ENCODE assay signal across 9 mouse cellular contexts in genomic region chr1:153652938-153653623, GRCm38 (mm10). TPM values are rescaled to one million over a fixed set of nuclear protein-coding genes. Genes with fewer than 3 reads are reported as not detected.
DNase-seq lines count a peak whose midpoint lies in the region; ATAC-seq and TF ChIP-seq lines count a peak whose summit lies in the region.
"Had no signal": no experiment of that assay in that cellular context is flagged by ENCODE, and none has a peak within 500 bp of the region (broad histone marks: within the 10 kb centered on the region; RNA-seq: fewer than 3 reads in every experiment).

Gene Rgs8, plus strand, starts transcription at chr1:153653025.

- TF ChIP-seq CTCF in hindbrain, postnatal 0 days (IDR thresholded peaks at IDR 0.05; ENCODE audit: low read depth) = peak; percentile 19; the same call in 1 of the 2 replicates

- peak within 1 kb of the TSS; percentile 39 for H3K4me3 ChIP-seq in hindbrain, postnatal 0 days (ENCODE audit: low read length)
- H3K4me3 ChIP-seq in liver, embryonic 13.5 days (replicated peaks) = peak within 1 kb of the TSS; percentile 23; the same call in 1 of the 2 replicates
- peak within 1 kb of the TSS; percentile 30 for H3K4me3 ChIP-seq in stomach, embryonic 15.5 days (replicated peaks)
- H3K4me3 ChIP-seq: erythroblast, embryonic 14.5 days had no signal

- peak within 1 kb of the TSS; percentile 49 for H3K9ac ChIP-seq in hindbrain, postnatal 0 days (replicated peaks; ENCODE audit: low read length)
- peak within 1 kb of the TSS; percentile 7; the same call in 1 of the 2 replicates for H3K9ac ChIP-seq in liver, embryonic 13.5 days
- H3K9ac ChIP-seq in stomach, embryonic 15.5 days = 0 out of 2 replicates have a peak within 1 kb of the TSS, but pooled peaks have one; percentile 4

- H3K27ac ChIP-seq in hindbrain, postnatal 0 days = peak within 1 kb of the TSS; percentile 74
- H3K27ac ChIP-seq in liver, embryonic 13.5 days = no peak within 1 kb of the TSS
- H3K27ac ChIP-seq in stomach, embryonic 15.5 days = no peak within 1 kb of the TSS

- DNase-seq in adrenal gland, postnatal 14 days = peak; percentile 23
- no peak for DNase-seq in adrenal gland, postnatal 36 days
- peak; percentile 8 for DNase-seq in ovary, postnatal 36 days (ENCODE audit: low spot score)
- no peak for DNase-seq in ovary, postnatal 10 days (ENCODE audit: low spot score)
- DNase-seq in hindbrain, postnatal 0 days (ENCODE audit: low spot score) = peak; percentile 68
- DNase-seq in liver, embryonic 13.5 days = no peak
- no peak for DNase-seq in urinary bladder, postnatal 14 days (ENCODE audit: low spot score)

- H3K27me3 ChIP-seq in hindbrain, postnatal 0 days (ENCODE audit: insufficient read depth, low read length) = no peaks in the 10 kb centered on the region
- peaks cover 38% of the 10 kb centered on the region for H3K27me3 ChIP-seq in liver, embryonic 13.5 days
- H3K27me3 ChIP-seq in stomach, embryonic 15.5 days (replicated peaks) = peaks cover 4% of the 10 kb centered on the region; the same call in 1 of the 2 replicates

- H3K4me1 ChIP-seq in hindbrain, postnatal 0 days (ENCODE audit: insufficient read depth, low read length) = peaks cover 4% of the 10 kb centered on the region; the same call in 1 of the 2 replicates
- no peaks in the 10 kb centered on the region for H3K4me1 ChIP-seq in liver, embryonic 13.5 days (replicated peaks)
- H3K4me1 ChIP-seq in stomach, embryonic 15.5 days = peaks cover 9% of the 10 kb centered on the region

- no peaks in the 10 kb centered on the region for H3K36me3 ChIP-seq in hindbrain, postnatal 0 days (ENCODE audit: insufficient read depth, low read length)
- no peaks in the 10 kb centered on the region for H3K36me3 ChIP-seq in liver, embryonic 13.5 days
- H3K36me3 ChIP-seq in stomach, embryonic 15.5 days = no peaks in the 10 kb centered on the region

- 2% methylated on average over 26 of the region's 26 CpGs for WGBS in hindbrain, postnatal 0 days
- 4% methylated on average over 26 of the region's 26 CpGs for WGBS in liver, embryonic 13.5 days (ENCODE audit: insufficient replicate concordance)
- 3% methylated on average over 26 of the region's 26 CpGs for WGBS in stomach, embryonic 15.5 days

- peak; percentile 88 for ATAC-seq in hindbrain, postnatal 0 days
- 0 out of 2 replicates have a peak, but pooled peaks have one; percentile 31 for ATAC-seq in liver, embryonic 13.5 days (ENCODE audit: low read depth)
- ATAC-seq in stomach, embryonic 15.5 days (ENCODE audit: insufficient read depth, low FRiP score, low read depth) = no peak

- peak within 1 kb of the TSS; percentile 59 for H3K4me2 ChIP-seq in hindbrain, postnatal 0 days (ENCODE audit: low read depth, low read length)
- H3K4me2 ChIP-seq in liver, embryonic 13.5 days = peak within 1 kb of the TSS; percentile 25
- peak within 1 kb of the TSS; percentile 57 for H3K4me2 ChIP-seq in stomach, embryonic 15.5 days

- no peaks in the 10 kb centered on the region for H3K9me3 ChIP-seq in hindbrain, postnatal 0 days (ENCODE audit: low read length)
- H3K9me3 ChIP-seq in liver, embryonic 13.5 days (replicated peaks) = no peaks in the 10 kb centered on the region
- no peaks in the 10 kb centered on the region for H3K9me3 ChIP-seq in stomach, embryonic 15.5 days

RNA-seq across cellular contexts. Expression of gene Rgs8, which starts in this region (rescaled TPM):
- 0.07 and 0.41 TPM in 2 replicates for total RNA-seq in adrenal gland, postnatal 14 days (2021)
- under 1 TPM in 1 of 2 experiments, not detected in 1; 0.07 TPM for total RNA-seq in adrenal gland, postnatal 36 days (2021)
- total RNA-seq in hindbrain, postnatal 0 days (2014; rRNA removed) = 23.9 and 40.1 TPM in 2 replicates
- polyA plus RNA-seq in hindbrain, postnatal 0 days (2015; fragmentation: Nextera tagmentation; extraction: Ambion mirVana) = 12.5 and 14.1 TPM in 2 replicates
- 0.07 and 0.09 TPM in 2 replicates for polyA plus RNA-seq in liver, embryonic 13.5 days (2015; fragmentation: Nextera tagmentation; extraction: Ambion mirVana)
- polyA plus RNA-seq in stomach, embryonic 15.5 days (2015; fragmentation: Nextera tagmentation; extraction: Ambion mirVana) = 0.34 and 0.41 TPM in 2 replicates
- polyA plus RNA-seq: erythroblast, embryonic 14.5 days had no signal

Comparison
In these comparisons a context has a peak if more than half of its experiments do, and no peak if none do; other contexts are left out.
1. RNA of gene Rgs8 (total RNA-seq): 23.9 to 40.1 TPM in hindbrain, postnatal 0 days; 0.07 to 0.41 TPM in adrenal gland, postnatal 14 days and 0.07 TPM in adrenal gland, postnatal 36 days; every median in the first group is over 10 times any median in the second.
2. DNase-seq: peak in ovary, postnatal 36 days (single experiment) and hindbrain, postnatal 0 days (single experiment); none in adrenal gland, postnatal 36 days (0 of 2), ovary, postnatal 10 days (single experiment), liver, embryonic 13.5 days (single experiment) and urinary bladder, postnatal 14 days (single experiment).
3. Peak in DNase-seq in adrenal gland, postnatal 14 days; RNA of the gene not detected or under 1 TPM.
4. Peak in ATAC-seq, H3K4me3 ChIP-seq, H3K9ac ChIP-seq and H3K4me2 ChIP-seq in liver, embryonic 13.5 days; RNA of the gene not detected or under 1 TPM.
5. Peak in every context shown above with its lines, with median percentiles within 50 percentile points of each other: H3K4me2 ChIP-seq, H3K4me3 ChIP-seq and H3K9ac ChIP-seq.